28 mouse cellular contexts compared by ENCODE assay signal in genomic region chr4:105358725-105359124, GRCm38 (mm10).
DNase-seq lines count a peak whose midpoint lies in the region; ATAC-seq and TF ChIP-seq lines count a peak whose summit lies in the region.
"Had no signal": no experiment of that assay in that cellular context is flagged by ENCODE, and none has a peak within 500 bp of the region (broad histone marks: within the 10 kb centered on the region; RNA-seq: fewer than 3 reads in every experiment).

No protein-coding gene starts in this region.

- no peak overlapping the region for H3K4me3 ChIP-seq in lung, postnatal 0 days (ENCODE audit: low read depth, low read length)
- H3K4me3 ChIP-seq: forebrain, embryonic 15.5 days; gastrocnemius, adult 2 months; heart, adult 2 months; heart, embryonic 12.5 days; hindbrain, embryonic 15.5 days; neural tube, embryonic 15.5 days; stomach, embryonic 15.5 days had no signal

- no peak overlapping the region for H3K27ac ChIP-seq in lung, postnatal 0 days (ENCODE audit: low read length)
- H3K27ac ChIP-seq: forebrain, embryonic 15.5 days; gastrocnemius, adult 2 months; heart, adult 2 months; hindbrain, embryonic 15.5 days; liver, embryonic 14.5 days; macrophage; neural tube, embryonic 15.5 days; stomach, embryonic 15.5 days had no signal

- no peaks in the 10 kb centered on the region for H3K27me3 ChIP-seq in lung, postnatal 0 days (replicated peaks; ENCODE audit: insufficient read depth, low read length)
- H3K27me3 ChIP-seq: CH12.LX; forebrain, embryonic 15.5 days; heart, embryonic 12.5 days; hindbrain, embryonic 15.5 days; neural tube, embryonic 15.5 days; stomach, embryonic 15.5 days had no signal

- no peak overlapping the region for H3K9ac ChIP-seq in lung, postnatal 0 days (replicated peaks; ENCODE audit: low read depth)
- H3K9ac ChIP-seq: forebrain, embryonic 15.5 days; heart, embryonic 12.5 days; hindbrain, embryonic 15.5 days; liver, embryonic 14.5 days; neural tube, embryonic 15.5 days; stomach, embryonic 15.5 days had no signal

- TF ChIP-seq EP300 in lung, postnatal 0 days (IDR thresholded peaks at IDR 0.05), result no peak

- no peaks in the 10 kb centered on the region for H3K36me3 ChIP-seq in lung, postnatal 0 days (ENCODE audit: insufficient read depth, low read length)
- H3K36me3 ChIP-seq: forebrain, embryonic 15.5 days; heart, embryonic 12.5 days; hindbrain, embryonic 15.5 days; neural tube, embryonic 15.5 days; stomach, embryonic 15.5 days had no signal

- DNase-seq in heart, adult 11 months, result peak; percentile 71
- no peak for DNase-seq in heart, postnatal 4 days
- DNase-seq in lung, postnatal 0 days (ENCODE audit: low spot score), result peak; percentile 67
- DNase-seq in lung, postnatal 25 days (ENCODE audit: low spot score), result no peak
- DNase-seq in adipocyte (ENCODE audit: low spot score), result peak; percentile 86
- DNase-seq in brain, embryonic 14.5 days (ENCODE audit: low read depth), result peak; percentile 66
- DNase-seq in frontal cortex, postnatal 36 days (ENCODE audit: low spot score in 2 of 2), result no peak
- DNase-seq in left cerebral cortex, postnatal 4 days, result no peak
- DNase-seq: cerebellum, adult 2 months; cerebellum, postnatal 36 days; gastrocnemius, adult 2 months; gastrocnemius, postnatal 36 days; heart, adult 2 months; kidney, adult 2 months; kidney, postnatal 4 days; liver; midbrain, embryonic 14.5 days; retina, postnatal 1 day; right cerebral cortex, postnatal 25 days; thymus, postnatal 14 days had no signal

- ATAC-seq in lung, postnatal 0 days, result peak; percentile 46; the same call in 1 of the 2 replicates
- ATAC-seq: forebrain, embryonic 15.5 days had no signal

- no peak for TF ChIP-seq CTCF in lung, postnatal 0 days (IDR thresholded peaks at IDR 0.05)
- no peak for TF ChIP-seq CTCF in brain, embryonic 14.5 days (IDR thresholded peaks at IDR 0.05; ENCODE audit: borderline replicate concordance, extremely low read depth, insufficient read depth, insufficient read length)

- intact Hi-C loops in left cerebral cortex, postnatal 4 days (cut with DNase I), result no loop called here

- no peak for TF ChIP-seq POLR2A in brain, embryonic 14.5 days (IDR thresholded peaks at IDR 0.05; ENCODE audit: borderline replicate concordance, extremely low read depth, insufficient read depth, insufficient read length, poor library complexity, severe bottlenecking)

- no peaks in the 10 kb centered on the region for H3K9me3 ChIP-seq in lung, postnatal 0 days (ENCODE audit: low read length)
- H3K9me3 ChIP-seq: forebrain, embryonic 15.5 days; heart, embryonic 12.5 days; hindbrain, embryonic 15.5 days; neural tube, embryonic 15.5 days; stomach, embryonic 15.5 days had no signal

- H3K4me2 ChIP-seq in lung, postnatal 0 days (replicated peaks; ENCODE audit: low read depth, low read length), result no peak overlapping the region
- H3K4me2 ChIP-seq: forebrain, embryonic 15.5 days; heart, embryonic 12.5 days; hindbrain, embryonic 15.5 days; neural tube, embryonic 15.5 days; stomach, embryonic 15.5 days had no signal

- no peaks in the 10 kb centered on the region for H3K4me1 ChIP-seq in lung, postnatal 0 days (ENCODE audit: insufficient read depth, low read depth, low read length)
- H3K4me1 ChIP-seq: forebrain, embryonic 15.5 days; hindbrain, embryonic 15.5 days; stomach, embryonic 15.5 days had no signal

- 22% methylated on average over 2 of the region's 2 CpGs for WGBS in lung, postnatal 0 days

Comparison
In these comparisons a context has a peak if more than half of its experiments do, and no peak if none do; other contexts are left out.
1. DNase-seq: peak in heart, adult 11 months (single experiment), lung, postnatal 0 days (single experiment), adipocyte (single experiment) and brain, embryonic 14.5 days (single experiment); none in heart, postnatal 4 days (single experiment), lung, postnatal 25 days (single experiment), frontal cortex, postnatal 36 days (0 of 2) and left cerebral cortex, postnatal 4 days (single experiment).